Comparison of ENCODE assay signal across 27 mouse cellular contexts in the genomic region with DNA sequence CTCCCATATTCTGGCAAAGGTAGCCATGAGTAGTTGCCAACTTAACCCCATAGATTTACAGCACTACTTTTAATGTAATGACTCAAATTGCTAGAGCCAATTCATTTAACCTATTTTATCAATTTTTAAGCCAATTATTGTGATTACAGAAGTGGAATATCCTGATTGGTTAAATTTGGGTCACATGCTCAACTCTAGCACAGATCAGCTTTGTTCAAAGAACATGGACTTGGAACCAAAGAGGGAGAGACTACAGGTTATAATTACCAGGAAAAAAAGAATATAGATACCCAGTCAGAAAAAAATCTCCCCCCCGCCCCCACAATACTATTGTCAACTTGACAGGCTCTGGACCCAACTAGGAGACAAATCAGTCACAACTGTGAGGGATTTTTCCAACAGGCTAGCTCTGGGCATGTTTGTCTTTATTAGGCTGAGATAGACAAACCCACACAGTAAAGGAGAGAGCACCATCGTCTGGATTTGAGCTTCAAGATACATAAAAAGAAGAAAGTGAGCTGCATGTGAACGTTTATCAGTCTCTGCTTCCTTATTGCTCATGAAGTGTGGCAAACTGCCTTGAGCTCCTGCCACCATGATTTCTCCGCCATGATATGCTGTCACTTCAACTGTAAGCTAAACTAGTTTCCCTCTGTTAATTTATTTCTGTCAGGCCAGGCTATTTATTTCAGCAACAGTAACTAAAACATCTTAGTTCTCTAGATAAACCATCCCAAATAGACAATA.
"Had no signal": no experiment of that assay in that cellular context is flagged by ENCODE, and none has a peak within 500 bp of the region (broad histone marks: within the 10 kb centered on the region; RNA-seq: fewer than 3 reads in every experiment).

No protein-coding gene starts in this region.

- H3K4me2 ChIP-seq: heart, embryonic 11.5 days; heart, embryonic 13.5 days; heart, embryonic 15.5 days; hindbrain, embryonic 12.5 days; hindbrain, embryonic 14.5 days; limb, embryonic 13.5 days; limb, embryonic 15.5 days; liver, embryonic 12.5 days had no signal

- DNase-seq: gastrocnemius, postnatal 14 days; gastrocnemius, postnatal 36 days; heart, adult 2 months; heart, postnatal 14 days; heart, postnatal 36 days; kidney, adult 18-20 months; kidney, adult 8-10 months; kidney, postnatal 10 days; kidney, postnatal 25 days; kidney, postnatal 4 days; layer of hippocampus, adult 9-11 months; layer of hippocampus, postnatal 36 days; left cerebral cortex, postnatal 4 days had no signal

- H3K36me3 ChIP-seq: heart, embryonic 13.5 days; heart, embryonic 15.5 days; hindbrain, embryonic 10.5 days; hindbrain, embryonic 12.5 days; limb, embryonic 13.5 days; limb, embryonic 15.5 days; liver, embryonic 12.5 days had no signal

- H3K27me3 ChIP-seq: heart, embryonic 13.5 days; heart, embryonic 15.5 days; hindbrain, embryonic 12.5 days; limb, embryonic 13.5 days; limb, embryonic 15.5 days; liver, embryonic 12.5 days had no signal

- H3K9ac ChIP-seq: heart, embryonic 13.5 days; heart, embryonic 15.5 days; hindbrain, embryonic 12.5 days; hindbrain, embryonic 14.5 days; limb, embryonic 13.5 days; limb, embryonic 15.5 days; liver, embryonic 12.5 days; liver, embryonic 14.5 days had no signal

- H3K4me1 ChIP-seq: heart, embryonic 15.5 days; hindbrain, embryonic 10.5 days; hindbrain, embryonic 12.5 days; limb, embryonic 13.5 days; limb, embryonic 15.5 days; liver, embryonic 12.5 days had no signal

- H3K9me3 ChIP-seq: heart, embryonic 13.5 days; heart, embryonic 15.5 days; hindbrain, embryonic 10.5 days; hindbrain, embryonic 12.5 days; limb, embryonic 13.5 days; limb, embryonic 15.5 days; liver, embryonic 12.5 days had no signal

- H3K4me3 ChIP-seq: heart, adult 2 months; heart, embryonic 13.5 days; heart, embryonic 15.5 days; hindbrain, embryonic 10.5 days; hindbrain, embryonic 12.5 days; layer of hippocampus, adult 2 months; limb, embryonic 13.5 days; limb, embryonic 15.5 days; liver, embryonic 12.5 days had no signal

- ATAC-seq: hindbrain, embryonic 16.5 days; inflammation-experienced regulatory T-cells, adult 6 months; intestine, embryonic 16.5 days; liver, embryonic 12.5 days had no signal

- H3K27ac ChIP-seq: heart, adult 2 months; heart, embryonic 13.5 days; heart, embryonic 15.5 days; hindbrain, embryonic 10.5 days; hindbrain, embryonic 12.5 days; hindbrain, embryonic 14.5 days; layer of hippocampus, adult 2 months; limb, embryonic 13.5 days; limb, embryonic 15.5 days; liver, embryonic 12.5 days; liver, embryonic 14.5 days had no signal
